Mouse (Mus musculus): ENCODE data around the gene Aspscr1.

GRCm38 (mm10) chr11:120642939-120643600, 29.7 kb upstream of the Aspscr1 start:
- TF ChIP-seq CTCF (IDR thresholded peaks at IDR 0.05; ENCODE audit: low read depth, low read length) (no peak), TAL1 (conservative IDR thresholded peaks at IDR 0.05; ENCODE audit: low read depth, low read length) (no peak), GATA1 (IDR thresholded peaks at IDR 0.05; ENCODE audit: borderline replicate concordance, low read length) (no peak), POLR2AphosphoS5 (IDR thresholded peaks at IDR 0.05; ENCODE audit: insufficient replicate concordance, low read depth, low read length) (no peak), GATA2 (IDR thresholded peaks at IDR 0.05; ENCODE audit: borderline replicate concordance, low read depth, low read length) (no peak)

Measured in G1E (cell line).